Mouse (Mus musculus) T-cell, adult 2 months (primary cell): ENCODE results near the gene Ggn.
"Not testable (repeated sequence)": the region's sequence is repeated elsewhere in the genome, so short reads cannot be mapped to it uniquely, and the experiment has no call there.

ENCODE experiments used
- DNase-seq: peaks from one replicate; pipeline ENCODE4 v3.0.0; 2022; ENCODE audit warnings: low spot score

Gene Ggn

GRCm38 (mm10) chr7:29162294-29162693, 7.7 kb upstream of the Ggn start:
- DNase-seq = no peak

DNA sequence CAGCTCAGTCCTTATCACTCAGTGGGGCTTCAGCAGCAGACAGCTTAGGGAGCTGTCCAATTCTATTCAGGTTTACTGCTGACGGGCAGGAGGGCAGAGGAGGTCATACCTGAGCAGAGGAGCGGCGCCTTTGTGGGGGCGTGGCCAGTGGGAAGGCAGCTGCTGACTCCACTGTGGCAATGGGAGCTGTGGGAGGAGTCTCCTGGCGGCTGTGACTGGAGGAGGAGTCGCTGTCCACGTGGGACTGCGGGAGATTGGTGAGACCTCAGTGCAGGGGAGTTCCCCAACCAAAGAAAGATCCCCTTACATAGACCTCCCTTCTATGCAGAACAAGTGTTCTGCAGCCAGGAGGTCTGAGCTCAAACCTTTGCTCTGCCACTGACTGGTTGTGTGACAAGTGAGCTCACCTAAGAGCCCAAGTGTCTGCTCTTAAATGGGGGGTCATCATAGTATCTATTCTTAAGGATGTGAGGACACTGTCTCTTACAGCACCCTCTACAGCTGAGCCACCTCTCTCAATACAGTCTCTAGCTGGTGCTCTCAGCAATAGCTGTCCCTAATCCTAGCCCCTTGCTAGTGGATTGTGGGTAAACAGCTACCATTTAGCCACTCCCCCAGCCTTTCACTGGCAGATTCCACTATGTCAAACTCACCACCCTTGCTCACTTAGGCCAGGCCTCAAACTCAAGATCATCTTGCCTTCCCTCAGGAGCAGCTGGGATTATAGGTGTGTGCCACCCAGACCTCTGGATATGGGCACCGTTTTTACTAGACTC, 7.1 kb upstream of the Ggn start:
- DNase-seq = peak; percentile 45

DNA sequence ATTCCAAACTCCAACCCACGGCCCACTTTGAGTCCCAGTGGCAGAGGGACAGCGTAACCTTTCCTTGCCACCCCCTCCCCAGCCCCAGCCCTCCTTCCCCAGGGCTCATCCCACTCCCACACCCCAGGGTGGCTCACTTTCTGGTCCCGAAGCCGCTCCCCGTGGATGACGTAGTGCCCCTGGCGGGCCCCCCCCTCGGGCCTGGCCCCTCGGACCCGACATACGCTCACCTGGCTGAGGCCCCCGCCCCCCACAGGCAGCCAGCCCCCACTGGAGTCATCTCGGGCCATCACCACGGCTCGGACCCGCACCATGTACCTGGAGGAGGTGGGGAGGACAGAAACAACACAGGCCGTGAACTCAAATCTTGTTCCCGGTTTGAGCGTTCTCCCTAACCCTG, 2.4 kb upstream of the Ggn start:
- no peak for DNase-seq

- no peak for DNase-seq
Measured at GRCm38 (mm10) chr7:29168121-29168695, 1.8 kb upstream of the Ggn start.

DNA sequence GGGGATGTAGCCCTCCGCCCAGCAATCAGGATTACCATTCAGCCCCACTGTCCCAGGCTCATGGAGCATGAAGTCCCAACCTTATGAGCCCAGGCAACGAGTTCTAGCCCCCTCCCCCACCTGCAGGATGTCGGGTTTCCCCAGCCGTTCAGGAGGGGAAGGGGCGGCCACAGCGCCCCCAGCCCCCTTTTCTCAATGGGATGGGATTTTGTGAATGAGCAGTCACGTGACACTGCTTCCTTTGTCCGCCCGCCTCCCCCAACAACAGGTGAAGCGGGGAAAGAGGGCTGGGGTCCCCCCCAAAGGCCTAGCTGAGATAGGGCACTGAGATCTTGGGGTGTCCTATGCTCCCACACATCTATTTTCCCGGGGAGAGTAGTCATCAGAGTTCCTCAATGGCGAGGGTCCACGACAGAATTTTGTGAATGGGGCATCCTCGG, 1.2 kb upstream of the Ggn start:
- DNase-seq = no peak

DNA sequence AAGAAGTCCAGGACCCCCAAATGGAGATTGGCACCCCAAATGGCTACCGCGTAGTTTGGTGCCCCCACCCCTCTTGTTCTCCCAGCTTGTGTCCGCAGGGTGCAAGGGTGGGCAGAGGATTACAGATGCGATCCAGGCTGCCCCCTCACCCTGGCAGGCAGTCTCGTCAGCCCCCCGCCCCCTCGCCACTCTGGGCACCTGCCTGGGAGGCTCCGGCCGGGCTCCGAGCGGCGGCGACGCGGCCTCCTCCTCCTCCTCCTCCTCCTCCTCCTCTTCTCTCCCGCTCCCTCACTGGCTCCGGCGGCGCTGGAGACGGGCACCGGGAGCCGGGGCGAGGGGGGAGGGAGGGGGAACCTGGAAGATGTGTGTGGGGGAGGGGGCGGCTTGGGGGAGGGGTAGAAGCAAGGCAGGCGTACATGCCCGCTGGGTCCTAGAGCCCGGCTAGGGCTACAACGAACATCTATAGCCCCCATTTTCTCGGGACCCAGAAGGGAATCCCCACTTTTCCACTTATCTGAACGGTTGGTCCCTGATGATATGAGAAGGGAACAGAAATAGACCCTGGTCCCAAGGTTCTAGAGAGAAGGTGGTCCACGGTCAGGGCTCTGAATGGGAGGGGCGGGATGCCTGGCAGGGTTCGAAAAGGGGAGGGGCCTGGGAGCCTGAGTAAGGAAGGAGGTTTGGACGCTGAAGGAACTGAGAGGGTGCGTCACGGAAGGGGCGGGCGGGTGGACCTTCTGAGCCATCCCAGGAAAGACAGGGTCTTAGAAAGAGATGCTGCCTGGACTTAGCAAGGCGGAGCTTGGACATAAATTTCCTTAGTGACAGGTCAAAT, 562 bp upstream of the Ggn start:
- no peak for DNase-seq

- peak; percentile 20 for DNase-seq
Measured at GRCm38 (mm10) chr7:29170755-29171561, 948 bp downstream of the Ggn start.

DNA sequence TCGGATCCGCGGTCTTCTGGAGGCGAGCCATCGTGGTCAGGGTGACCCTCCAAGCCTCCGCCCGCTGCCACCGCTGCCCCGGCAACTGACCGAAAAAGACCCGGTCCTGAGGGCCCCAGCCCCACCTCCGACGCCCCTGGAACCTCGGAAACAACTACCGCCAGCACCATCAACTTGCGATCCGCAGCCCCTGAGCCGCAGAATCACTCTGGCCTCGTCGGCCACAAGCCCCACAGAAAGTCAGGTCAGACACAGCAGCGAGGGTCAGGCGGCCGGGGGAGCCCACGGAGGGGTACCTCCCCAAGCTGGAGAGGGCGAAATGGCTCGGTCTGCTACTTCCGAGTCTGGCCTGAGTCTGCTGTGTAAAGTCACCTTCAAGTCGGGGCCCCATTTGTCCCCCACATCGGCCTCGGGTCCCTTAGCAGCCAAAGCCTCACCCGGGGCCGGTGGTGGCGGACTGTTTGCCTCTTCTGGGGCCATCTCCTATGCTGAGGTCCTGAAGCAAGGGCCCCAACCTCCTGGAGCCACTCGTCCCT, 1.6 kb downstream of the Ggn start:
- DNase-seq = no peak

DNA sequence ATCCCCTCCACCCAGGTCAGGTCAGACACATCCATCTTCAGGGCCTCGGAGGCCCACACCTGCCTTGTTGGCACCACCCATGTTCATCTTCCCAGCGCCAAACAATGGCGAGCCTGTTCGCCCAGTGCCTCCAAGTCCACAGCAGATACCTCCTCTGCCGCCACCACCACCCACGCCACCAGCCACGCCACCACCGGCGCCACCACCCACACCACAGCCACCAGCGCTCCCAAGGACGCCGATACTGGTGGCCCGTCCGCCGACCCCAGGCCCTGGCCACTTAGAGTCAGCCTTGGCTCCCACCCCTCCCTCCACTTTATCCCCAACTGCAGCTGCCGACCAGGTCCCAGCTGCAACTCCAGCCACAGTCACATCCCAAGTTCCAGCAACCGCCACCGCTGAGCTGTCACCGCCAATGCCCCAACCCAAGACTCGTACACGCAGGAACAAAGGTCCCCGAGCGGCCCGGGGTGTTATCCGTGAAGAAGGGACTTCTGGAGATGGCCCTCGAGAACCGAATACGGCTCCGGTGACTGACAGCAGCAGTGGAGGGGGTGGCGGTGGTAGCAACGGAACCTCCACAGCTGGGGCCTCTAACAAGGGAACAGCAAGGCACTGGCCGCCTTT, 2.5 kb downstream of the Ggn start:
- DNase-seq = no peak

DNA sequence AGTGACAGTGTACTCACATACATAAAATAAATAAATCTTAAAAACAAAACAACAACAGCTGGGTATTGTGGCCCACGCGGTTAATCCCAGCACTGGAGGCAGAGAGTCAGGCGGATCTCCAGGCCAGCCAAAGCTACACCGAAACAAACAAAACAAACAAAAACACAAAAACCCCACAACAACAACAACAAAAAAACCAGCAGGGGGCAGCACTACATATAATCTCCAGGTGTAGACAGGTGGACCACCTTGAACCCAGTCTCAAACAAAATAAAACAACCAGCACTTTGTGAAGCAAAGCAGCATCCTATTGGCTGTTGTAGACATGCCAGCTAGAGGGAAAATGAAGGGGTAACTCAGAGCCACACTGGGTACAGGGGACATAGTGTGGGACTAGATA, 8.1 kb downstream of the Ggn start:
- DNase-seq = no peak

DNA sequence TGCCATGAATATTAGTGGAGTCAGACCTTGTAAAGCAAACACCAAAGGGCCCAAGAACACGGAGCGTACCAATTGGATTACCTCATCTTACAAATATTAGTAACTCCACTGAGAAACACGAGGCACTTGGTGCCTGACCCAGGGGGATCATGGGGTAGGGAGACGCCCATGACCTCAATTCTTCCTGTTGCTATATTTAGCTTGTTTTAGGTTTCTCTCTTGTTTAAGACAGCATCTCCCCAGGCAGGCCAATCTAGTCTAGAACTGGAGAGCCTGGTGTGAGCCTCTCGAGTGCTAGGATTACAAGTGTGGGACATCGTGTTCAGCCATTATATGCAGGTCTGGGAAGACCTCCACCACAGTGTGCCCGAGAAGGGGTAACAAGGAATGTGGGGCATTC, 9.3 kb downstream of the Ggn start:
- DNase-seq = peak; percentile 41

GRCm38 (mm10) chr7:29180077-29180853, 10.3 kb downstream of the Ggn start, which contains the start of gene Psmd8:
TSS of gene Psmd8 (minus strand) at chr7:29180701.
- peak; percentile 98 for DNase-seq

- no peak for DNase-seq
Measured at GRCm38 (mm10) chr7:29180854-29181236, 10.8 kb downstream of the Ggn start.

DNA sequence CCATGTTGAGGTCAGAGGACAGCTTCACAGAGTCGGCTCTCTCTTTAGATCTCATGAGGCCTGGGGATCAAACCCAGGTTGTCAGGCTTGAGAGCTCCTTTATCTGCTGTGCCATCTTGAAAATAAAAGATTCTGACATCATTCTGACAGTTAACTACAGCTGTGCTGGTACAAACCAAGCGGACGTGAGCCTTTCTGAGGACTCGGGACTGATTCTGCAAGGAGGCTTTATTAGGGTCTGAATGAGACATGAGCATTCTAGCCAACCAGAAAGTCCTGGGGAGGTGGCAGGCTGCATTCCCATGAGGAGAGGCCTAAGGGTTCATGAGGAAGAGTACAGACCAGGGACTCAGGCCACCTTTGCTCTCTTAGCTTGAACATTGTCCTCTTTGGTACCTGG, 11.3 kb downstream of the Ggn start:
- not testable (repeated sequence) for DNase-seq

GRCm38 (mm10) chr7:29194230-29194629, 24.2 kb downstream of the Ggn start:
- not testable (repeated sequence) for DNase-seq

DNA sequence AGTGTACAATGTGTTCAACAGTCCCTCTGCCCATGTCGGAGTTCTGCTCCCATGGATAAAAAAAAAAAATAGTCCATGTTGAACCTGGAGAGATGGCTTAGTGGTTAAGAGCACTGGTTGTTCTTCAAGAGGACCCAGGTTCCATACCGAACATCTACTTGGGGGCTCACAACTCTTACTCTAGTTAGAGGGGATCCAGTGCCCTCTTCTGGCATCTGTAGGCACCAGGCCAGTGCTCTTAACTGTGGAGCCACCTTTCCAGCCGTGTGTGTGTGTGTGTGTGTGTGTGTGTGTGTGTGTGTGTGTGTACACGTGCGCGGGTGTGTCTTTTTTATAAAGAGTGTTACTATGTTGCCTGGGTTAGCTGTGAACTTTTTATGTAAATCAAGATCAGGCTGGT, 32.6 kb downstream of the Ggn start:
- no peak for DNase-seq

DNA sequence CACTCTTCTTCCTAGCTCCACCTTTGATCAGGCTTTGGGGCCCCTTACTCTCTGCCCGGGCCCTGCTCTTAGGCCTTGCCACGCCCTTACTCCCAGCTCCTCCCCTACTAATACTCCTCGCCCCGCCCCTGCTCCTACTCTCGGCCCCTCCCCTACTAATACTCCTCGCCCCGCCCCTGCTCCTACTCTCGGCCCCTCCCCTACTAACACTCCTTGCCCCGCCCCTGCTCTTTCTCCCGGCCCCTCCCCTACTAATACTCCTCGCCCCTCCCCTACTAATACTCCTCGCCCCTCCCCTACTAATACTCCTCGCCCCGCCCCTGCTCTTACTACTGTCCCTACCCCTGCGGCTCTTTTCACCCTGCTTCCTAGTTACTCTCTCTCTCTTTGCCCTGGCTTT, 41.0 kb downstream of the Ggn start:
- DNase-seq = not testable (repeated sequence)

DNA sequence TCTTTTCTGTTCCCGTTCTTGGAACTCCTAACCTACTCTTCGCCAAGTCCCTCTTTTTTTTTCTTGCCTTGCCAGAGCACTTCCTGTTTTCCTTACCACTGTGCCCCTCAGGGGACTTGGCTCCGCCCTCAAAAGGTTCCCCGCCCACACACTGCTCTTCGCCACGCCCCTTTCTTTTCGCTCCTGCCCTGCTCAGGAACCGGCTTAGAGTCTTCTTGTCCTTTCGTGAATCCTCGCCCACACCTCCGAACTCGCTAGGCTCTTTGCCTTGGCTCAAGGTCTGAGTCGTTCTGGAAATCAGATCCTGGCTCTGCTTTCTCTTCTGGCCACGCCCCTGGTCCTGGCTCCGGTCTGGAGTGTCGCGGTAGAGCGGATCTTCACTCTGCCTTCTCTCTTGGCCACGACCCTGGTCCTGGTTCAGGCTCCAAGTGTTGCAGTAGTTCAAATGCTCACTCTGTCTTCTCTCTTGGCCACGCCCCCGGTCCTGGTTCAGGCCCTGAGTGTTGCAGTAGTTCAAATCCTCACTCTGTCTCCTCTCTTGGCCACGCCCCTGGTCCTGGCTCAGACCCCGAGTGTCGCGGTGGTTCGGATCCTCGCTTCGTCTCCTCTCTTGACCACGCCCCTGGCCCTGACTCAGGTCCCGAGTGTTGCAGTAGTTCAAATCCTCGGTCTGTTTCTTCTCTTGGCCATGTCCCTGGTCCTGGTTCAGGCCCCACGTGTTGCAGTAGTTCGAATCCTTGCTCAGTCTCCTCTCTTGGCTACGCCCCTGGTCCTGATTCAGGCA, 41.6 kb downstream of the Ggn start:
- peak; percentile 82 for DNase-seq

DNA sequence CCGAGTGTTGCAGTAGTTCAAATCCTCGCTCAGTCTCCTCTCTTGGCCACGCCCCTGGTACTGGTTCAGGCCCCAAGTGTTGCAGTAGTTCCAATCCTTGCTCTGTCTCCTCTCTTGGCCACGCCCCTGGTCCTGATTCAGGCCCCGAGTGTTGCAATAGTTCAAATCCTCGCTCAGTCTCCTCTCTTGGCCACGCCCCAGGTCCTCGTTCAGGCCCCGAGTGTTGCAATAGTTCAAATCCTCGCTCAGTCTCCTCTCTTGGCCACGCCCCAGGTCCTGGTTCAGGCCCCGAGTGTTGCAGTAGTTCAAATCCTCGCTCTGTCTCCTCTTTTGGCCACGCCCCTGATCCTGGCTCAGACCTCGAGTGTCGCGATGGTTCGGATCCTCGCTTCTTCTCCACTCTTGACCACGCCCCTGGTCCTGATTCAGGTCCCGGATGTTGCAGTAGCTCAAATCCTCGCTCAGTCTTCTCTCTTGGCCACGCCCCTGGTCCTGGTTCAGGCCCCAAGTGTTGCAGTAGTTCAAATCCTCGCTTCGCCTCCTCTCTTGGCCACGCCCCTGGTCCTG, 42.3 kb downstream of the Ggn start:
- no peak for DNase-seq
